Mouse (Mus musculus): ENCODE measurements at regions not wholly inside any gene's neighbourhood (a gene's known extent, or its start where the extent isn't known, plus 50 kb on each side); places are given as distances from the start of the nearest gene placed in this dataset.

GRCm38 (mm10) chr2:57917721-57918120 is 80.0 kb upstream of the Galnt5 start:
- TF ChIP-seq CTCF (IDR thresholded peaks at IDR 0.05; ENCODE audit: low read depth, low read length) (no peak), POLR2A (IDR thresholded peaks at IDR 0.05; ENCODE audit: extremely low read depth, insufficient read depth, low read length) (no peak)
